Mouse (Mus musculus) testis, adult 2 months (tissue): ENCODE measurements around the gene Fn1.

Source experiments
- CTCF ChIP-seq: fragments of 200-500 bp; IDR thresholded peaks from 2 replicates; pipeline ENCODE4 v1.5.1; 2012; ENCODE audit warnings: low read depth, mild to moderate bottlenecking, inconsistent platforms, low read length, moderate library complexity; ENCODE audit not compliant: control insufficient read depth, insufficient read depth, insufficient replicate concordance
- POLR2A ChIP-seq: fragments of 200-500 bp; IDR thresholded peaks from 2 replicates; pipeline ENCODE4 v1.6.1; 2012; ENCODE audit warnings: low read depth, mild to moderate bottlenecking, inconsistent platforms, low read length, moderate library complexity; ENCODE audit not compliant: control insufficient read depth

DNA sequence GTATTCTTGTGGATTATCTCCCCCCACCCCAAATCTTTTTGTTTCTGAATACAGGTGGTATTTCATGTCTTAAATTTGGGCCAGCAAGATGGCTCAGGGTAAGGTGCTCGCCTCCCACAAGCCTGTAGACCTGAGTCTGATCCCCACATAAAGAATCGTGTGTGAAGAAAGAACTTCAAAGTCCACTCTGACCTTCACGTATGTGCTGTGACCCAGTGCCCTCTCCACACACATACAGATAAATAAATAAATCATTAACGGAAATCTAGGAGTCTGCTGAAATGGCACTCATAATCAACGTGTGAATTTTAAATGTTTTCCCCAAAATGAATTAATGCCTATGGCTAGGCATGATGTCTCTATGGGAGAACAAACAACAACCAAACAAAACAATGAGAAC is 16.9 kb downstream of the Fn1 start:
- TF ChIP-seq CTCF = no peak
- TF ChIP-seq POLR2A = no peak
